Mouse (Mus musculus): Measurements from ENCODE around the gene Angptl8.
"Not testable (repeated sequence)": the region's sequence is repeated elsewhere in the genome, so short reads cannot be mapped to it uniquely, and the experiment has no call there.

Gene Angptl8

GRCm38 (mm10) chr9:21835258-21835912, at the start of gene Angptl8:
Angptl8 (plus strand) TSS chr9:21835510.
- DNase-seq: peak; percentile 87 to 91

- not testable (repeated sequence) for DNase-seq
These were observed 49.0 kb upstream of the Angptl8 start for GRCm38 (mm10) chr9:21786309-21786708.

DNA sequence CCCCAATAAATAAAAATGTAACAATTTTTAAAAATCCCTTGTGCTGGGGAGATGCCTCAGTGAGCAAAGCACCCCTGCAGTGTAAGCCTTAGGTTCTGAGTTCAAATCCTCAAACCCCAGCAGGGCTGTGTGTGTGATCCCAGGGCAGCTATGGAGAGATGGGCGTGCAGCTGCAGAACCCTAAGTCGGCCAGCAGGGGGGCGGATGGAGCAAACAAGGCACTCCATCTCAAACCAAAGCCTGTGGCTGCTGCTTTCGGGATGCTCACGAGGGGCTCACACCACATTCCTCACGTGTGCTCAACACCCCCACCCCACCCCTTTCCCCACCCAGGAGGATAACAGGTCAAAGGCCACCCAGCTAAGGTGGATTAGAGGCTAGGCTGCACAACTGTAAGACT, 48.4 kb upstream of the Angptl8 start:
- DNase-seq: peak; percentile 69 to 79

GRCm38 (mm10) chr9:21787654-21788053, 47.7 kb upstream of the Angptl8 start:
- no peak for DNase-seq

DNA sequence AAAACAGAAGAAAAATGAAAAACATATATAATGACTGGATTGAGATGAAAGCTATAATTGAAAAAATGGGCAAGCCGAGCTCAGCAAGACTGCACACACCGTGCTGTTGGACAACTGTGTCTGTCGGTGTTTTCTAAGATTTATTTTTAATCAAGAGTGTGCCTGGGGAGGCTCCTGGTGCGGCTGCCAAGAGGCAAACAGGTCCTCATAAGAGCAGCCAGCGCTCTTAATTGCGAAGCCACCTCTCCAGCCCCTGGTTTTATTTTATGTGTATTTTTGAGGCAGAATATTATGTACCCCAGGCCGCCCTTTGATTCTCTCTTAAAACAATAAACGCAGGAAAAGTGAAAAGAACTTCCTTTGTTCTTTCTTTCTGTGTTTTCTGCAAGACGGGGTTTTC, 47.1 kb upstream of the Angptl8 start:
- no peak for DNase-seq

DNA sequence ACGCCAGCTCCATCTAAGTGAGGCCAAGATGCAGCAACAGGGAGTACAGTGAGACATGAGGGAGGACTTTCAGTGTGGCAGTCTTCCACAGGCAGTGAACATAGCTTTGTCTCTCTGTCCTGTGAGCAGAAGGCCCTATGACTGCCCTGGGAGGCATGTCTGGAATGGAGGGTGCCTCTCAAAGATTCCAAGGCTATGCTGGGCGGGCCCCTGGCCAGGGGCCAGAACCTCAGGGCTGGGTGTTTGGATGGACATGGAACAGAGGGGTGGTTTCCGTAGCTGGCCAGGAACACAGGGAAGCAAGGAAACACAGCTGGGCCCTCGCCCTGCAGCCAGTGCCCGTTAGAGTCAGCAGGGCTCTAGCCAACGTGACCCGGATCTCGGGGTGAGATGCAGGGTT, 43.4 kb upstream of the Angptl8 start:
- peak; percentile 83 to 89 for DNase-seq

- peak; percentile 61 to 70 for DNase-seq
These were observed 42.7 kb upstream of the Angptl8 start for GRCm38 (mm10) chr9:21792644-21793043.

GRCm38 (mm10) chr9:21793507-21793906, 41.8 kb upstream of the Angptl8 start:
- not testable (repeated sequence) for DNase-seq

DNA sequence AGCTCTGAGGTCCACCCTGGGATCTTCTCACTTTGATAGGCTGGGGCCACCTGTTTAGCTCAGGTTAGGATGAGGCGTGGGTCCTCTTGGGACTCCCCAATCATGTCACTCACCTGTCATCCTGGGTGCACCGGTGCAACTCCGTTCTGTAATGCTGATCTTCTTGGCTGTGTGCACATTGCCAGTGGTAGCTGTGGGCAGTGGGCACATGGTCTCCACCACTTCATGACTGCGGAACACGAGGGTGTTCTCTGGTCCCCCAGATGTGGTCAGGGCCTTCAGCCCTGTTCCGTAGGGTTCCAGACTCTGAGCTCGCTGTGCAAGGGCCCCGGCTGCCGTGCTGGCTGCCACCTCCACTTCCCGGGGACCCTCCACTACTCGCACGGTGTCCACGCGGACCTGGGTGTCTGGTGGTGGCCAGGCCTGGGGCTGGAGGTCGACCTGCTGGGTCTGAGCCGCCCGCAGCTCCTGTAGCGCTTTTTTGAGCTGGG, 40.9 kb upstream of the Angptl8 start:
- no peak for DNase-seq

DNA sequence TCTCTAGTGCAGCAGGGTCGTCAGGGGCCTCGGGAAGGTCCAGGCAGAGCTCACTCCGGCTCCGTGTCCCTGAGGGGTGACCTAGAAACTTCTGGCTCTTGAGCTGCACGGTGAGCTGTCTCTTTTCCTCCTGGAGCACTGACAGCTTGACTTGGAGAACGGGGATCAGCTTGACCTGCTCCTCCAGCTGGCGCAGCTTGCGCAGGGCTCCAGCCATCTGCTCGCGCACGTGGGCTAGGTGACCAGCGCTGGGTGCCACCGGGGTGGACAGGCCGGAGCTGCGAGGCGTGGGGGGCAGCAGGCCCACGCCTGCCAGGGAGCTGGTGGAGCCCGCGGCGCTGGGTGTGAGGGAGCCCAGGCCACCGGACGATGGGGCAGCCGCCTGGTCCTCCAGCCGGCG, 40.4 kb upstream of the Angptl8 start:
- no peak for DNase-seq

GRCm38 (mm10) chr9:21795579-21795978, 39.7 kb upstream of the Angptl8 start:
- DNase-seq: no peak

DNA sequence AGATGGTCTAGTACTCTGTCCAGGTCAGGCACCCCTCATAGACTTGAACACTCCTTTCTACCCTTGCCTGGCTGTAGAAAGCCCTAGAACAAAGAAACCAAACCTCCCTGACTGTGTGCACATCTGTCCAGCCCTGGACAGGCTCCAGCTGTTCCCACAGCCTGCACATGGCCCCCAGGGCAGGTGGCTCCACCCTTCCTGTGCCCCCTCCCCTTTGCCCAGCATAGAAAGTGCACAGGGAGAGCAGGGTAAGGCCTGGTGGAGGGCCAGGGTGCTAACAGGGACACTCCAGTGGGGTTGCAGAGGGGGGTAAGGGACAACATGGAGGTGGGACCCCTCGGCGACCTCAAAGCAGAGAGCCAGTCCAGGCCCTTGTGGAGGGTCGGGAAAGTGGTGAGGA, 39.1 kb upstream of the Angptl8 start:
- no peak for DNase-seq

- DNase-seq: no peak
These were observed 38.4 kb upstream of the Angptl8 start for GRCm38 (mm10) chr9:21796919-21797318.

DNA sequence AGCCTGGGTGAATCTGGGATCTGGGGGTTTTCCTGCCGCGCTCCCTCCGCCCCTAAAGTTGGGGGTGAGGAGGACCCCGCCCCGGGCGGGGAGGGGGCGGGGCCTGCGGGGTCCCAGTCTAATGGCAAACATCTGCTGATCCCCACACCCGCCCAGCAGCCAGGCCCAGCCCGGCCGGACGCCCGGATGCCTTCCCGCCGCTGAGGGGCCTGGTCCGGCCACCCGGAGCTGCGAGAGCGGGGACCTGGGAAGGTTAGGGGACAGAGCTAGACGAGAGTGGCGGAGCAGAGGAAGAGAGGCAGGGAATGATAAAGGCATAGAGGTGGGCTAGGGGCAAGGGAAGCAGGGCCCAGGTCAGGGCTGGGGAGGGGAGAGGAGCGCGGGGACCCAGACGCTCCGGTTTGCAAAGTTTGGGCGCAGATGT, 37.4 kb upstream of the Angptl8 start:
- DNase-seq: peak; percentile 69 to 79

DNA sequence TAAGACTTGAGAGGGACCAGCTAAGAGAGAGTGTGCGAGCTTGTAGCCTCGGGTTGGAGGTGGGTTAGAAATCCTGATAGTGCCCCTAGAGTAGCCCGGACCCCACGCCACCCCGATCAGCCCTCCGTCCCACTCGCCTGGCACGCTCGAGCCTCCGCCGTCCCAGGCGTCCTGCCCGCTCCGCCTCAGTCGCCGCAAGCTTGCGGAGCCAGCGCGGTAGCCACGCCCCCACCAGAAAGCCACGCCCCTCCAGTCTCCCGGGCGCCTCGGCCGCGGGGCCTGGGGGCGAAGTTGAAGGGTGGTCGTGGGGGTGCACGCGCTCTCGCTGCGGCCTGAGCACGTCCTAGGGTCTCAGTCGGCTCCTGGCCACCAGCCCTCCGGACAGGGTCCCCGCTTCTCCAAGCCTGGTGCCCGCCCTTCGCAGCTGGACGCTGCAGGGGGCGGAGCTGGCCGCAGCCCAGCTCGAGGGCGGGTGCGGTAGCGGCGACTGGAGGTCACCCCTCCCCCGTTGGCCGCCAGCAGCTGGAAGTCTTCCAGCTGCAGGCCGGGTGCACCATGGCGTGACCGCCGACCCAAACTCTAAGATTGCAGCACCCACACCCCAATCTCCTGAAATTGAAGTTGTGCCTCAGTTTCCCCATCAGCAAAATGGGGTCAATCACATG, 36.8 kb upstream of the Angptl8 start, which contains the start of gene Kank2:
Gene Kank2 (minus strand): TSS at position 400 of the 665 bp plus-strand sequence.
- DNase-seq: peak; percentile 88

DNA sequence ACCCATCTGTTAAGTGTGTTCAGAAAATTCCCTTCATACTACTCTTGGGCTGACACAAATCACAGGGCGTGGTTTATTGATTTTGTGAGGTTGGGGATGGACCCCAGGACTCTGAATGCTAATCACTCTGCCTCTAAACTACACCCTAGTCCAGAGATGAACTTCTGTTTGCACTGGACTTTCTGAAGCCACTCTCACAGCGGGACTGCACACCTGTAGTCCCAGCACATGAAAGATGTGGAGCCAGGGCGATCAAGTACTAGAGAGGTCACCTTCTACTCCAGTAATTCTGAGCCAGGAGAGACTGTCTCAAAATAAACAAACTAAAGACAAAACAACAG, 36.3 kb upstream of the Angptl8 start:
- DNase-seq: no peak

GRCm38 (mm10) chr9:21801121-21801520, 34.2 kb upstream of the Angptl8 start:
- DNase-seq: no peak

- DNase-seq: no peak
These were observed 33.7 kb upstream of the Angptl8 start for GRCm38 (mm10) chr9:21801591-21801990.

DNA sequence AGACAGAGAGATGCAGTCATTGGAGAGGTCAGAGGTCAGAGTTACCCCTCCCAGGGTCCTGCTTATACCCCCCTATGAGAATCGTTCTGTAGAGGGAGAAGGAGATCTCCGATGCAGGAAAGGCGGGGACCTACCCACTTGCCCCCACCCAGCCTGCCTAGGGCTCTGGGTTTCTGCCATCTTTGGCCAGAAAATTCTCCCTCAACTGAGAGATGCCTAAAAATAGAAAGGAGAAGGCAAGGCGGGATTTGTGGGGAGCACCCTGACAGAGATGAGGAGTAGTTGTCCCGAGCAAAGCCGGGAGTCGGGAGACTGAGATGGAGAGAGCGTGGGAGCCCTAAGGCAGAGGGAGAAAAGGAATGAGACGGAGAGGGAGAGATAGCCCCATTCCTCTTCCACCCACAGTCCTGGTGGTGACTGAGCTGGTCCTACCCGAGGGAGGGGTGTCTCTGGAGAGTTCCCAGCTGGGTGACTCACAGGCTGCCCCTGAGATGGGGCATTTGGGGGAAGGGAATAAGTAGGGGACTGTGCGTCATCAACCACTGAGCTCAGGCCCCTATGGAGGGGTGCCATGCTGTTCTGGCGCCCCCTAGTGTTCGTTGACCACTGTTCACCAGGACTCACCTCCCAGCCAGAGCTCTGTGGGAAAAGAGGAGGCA, 31.2 kb upstream of the Angptl8 start:
- DNase-seq: peak; percentile 83 to 90

GRCm38 (mm10) chr9:21806363-21806762, 28.9 kb upstream of the Angptl8 start:
- no peak for DNase-seq

DNA sequence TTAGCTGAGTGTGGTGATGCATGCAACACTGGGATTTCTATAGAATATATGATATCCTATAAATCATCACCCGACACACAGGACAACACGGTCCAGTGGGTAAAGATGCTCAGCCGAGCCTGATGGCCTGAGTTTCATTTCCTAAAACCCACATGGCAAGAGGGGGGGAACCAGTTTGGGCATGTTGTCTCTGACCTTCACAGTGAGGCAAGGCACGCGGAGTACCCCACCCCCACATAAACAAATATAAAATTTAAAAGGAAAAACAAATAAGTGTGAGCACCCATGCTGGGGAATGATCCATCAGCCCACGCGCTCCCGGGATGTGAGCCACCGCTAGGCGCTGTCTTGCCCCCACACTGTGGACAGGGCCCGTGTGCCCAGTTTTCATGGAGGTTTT, 28.3 kb upstream of the Angptl8 start:
- no peak for DNase-seq

GRCm38 (mm10) chr9:21808561-21808960, 26.7 kb upstream of the Angptl8 start:
- no peak for DNase-seq

- DNase-seq: no peak
These were observed 24.1 kb upstream of the Angptl8 start for GRCm38 (mm10) chr9:21811170-21811569.
